Mouse (Mus musculus): ENCODE results near the gene Olfr1311.
"Not testable (repeated sequence)": the region's sequence is repeated elsewhere in the genome, so short reads cannot be mapped to it uniquely, and the experiment has no call there.

The Olfr1311 gene

GRCm38 (mm10) chr2:112024312-112024711 is at the start of gene Olfr1311:
Gene Olfr1311 (minus strand): TSS chr2:112024412.
- no peak for DNase-seq (ENCODE audit: low spot score)

GRCm38 (mm10) chr2:112050138-112050537 is 25.9 kb upstream of the Olfr1311 start, which contains the start of gene Olfr1312:
Gene Olfr1312 (minus strand): TSS chr2:112050238.
- no peak for DNase-seq (ENCODE audit: low spot score)

- DNase-seq (ENCODE audit: low spot score), result not testable (repeated sequence)
These were observed 2.8 kb upstream of the Olfr1311 start for GRCm38 (mm10) chr2:112026971-112027370.

- no peak for DNase-seq (ENCODE audit: low spot score)
These were observed 9.3 kb downstream of the Olfr1311 start for GRCm38 (mm10) chr2:112014900-112015299.

GRCm38 (mm10) chr2:112012608-112013007 is 11.6 kb downstream of the Olfr1311 start, which contains the start of gene Olfr1310:
Gene Olfr1310 (minus strand): TSS chr2:112012708.
- DNase-seq (ENCODE audit: low spot score), result no peak

GRCm38 (mm10) chr2:111990181-111990580 is 34.0 kb downstream of the Olfr1311 start, which contains the start of gene Olfr1309:
Gene Olfr1309 (minus strand): TSS chr2:111990281.
- DNase-seq (ENCODE audit: low spot score), result no peak

Data from layer of hippocampus, adult 9-10 months (tissue).